Mouse (Mus musculus) small intestine, adult 2 months (tissue): ENCODE data around the gene U2surp.

ENCODE experiments used
- CTCF ChIP-seq: fragments of 200-500 bp; IDR thresholded peaks from 2 replicates; pipeline ENCODE4 v1.5.1; 2012; ENCODE audit warnings: low read depth, mild to moderate bottlenecking, control low read depth, inconsistent platforms, low read length, moderate library complexity, mixed read lengths; ENCODE audit not compliant: insufficient replicate concordance, insufficient read length; ENCODE audit errors: extremely low read depth
- POLR2A ChIP-seq: fragments of 200-500 bp; IDR thresholded peaks from 2 replicates; pipeline ENCODE4 v1.6.1; 2012; ENCODE audit warnings: low read depth, mild to moderate bottlenecking, control low read depth, inconsistent platforms, low read length, moderate library complexity

DNA sequence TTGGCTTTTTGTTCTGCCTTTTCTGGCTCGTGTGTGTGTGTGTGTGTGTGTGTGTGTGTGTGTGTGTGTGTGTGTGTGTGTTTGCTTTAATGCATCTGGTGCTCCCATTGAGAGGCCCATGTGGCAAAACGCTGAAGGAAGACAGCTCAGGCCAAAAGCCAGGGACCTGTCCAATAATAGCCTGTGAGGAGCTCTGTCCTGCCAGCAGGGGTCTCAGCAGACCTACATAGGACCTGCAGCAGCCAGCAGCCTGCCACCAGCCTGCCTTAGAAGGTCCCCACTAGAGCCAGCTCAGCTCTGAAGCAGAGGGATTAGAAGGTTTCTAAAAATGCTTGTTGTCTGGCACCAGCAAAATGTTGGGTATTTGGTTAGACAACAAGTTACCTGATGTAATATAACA lies 14.2 kb upstream of the U2surp start:
- no peak for TF ChIP-seq CTCF
- TF ChIP-seq POLR2A: no peak
